Mouse (Mus musculus): ENCODE data around the gene Sis. TPM values are rescaled to one million over a fixed set of nuclear protein-coding genes. Genes with fewer than 3 reads are reported as not detected.

Sis gene
- not detected in 2 replicates for polyA plus RNA-seq (2015; fragmentation: Nextera tagmentation; extraction: Ambion mirVana)

DNA sequence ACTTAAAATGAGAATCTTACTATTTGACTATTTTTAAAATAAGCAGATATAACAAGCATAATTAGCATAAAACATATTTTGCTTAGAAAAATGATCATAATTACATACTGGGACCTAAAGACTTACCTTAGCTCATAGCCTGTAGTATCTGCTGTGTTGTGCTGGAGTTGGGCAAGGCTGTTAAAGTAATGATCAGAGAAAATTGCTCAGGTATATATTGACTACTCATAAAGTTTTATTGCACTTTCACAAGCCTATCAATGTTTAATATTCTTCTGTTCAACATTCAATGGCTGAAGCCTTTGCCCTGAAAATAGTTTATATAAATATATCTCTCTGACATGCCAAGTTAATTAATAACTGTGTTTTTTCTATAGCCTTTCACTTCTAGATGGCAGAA lies at the start of gene Sis:
Gene Sis (minus strand): TSS at position 189 of the 400 bp plus-strand sequence.
- Histone ChIP-seq H3K9ac (replicated peaks) (no peak within 1 kb of the TSS), H3K4me1 (no peaks in the 10 kb centered on the region), H3K27ac (replicated peaks) (no peak within 1 kb of the TSS), H3K27me3 (no peaks in the 10 kb centered on the region), H3K36me3 (no peaks in the 10 kb centered on the region), H3K4me3 (no peak within 1 kb of the TSS), H3K9me3 (no peaks in the 10 kb centered on the region), H3K4me2 (replicated peaks) (no peak within 1 kb of the TSS)
- no peak for ATAC-seq (replicated peaks)

DNA sequence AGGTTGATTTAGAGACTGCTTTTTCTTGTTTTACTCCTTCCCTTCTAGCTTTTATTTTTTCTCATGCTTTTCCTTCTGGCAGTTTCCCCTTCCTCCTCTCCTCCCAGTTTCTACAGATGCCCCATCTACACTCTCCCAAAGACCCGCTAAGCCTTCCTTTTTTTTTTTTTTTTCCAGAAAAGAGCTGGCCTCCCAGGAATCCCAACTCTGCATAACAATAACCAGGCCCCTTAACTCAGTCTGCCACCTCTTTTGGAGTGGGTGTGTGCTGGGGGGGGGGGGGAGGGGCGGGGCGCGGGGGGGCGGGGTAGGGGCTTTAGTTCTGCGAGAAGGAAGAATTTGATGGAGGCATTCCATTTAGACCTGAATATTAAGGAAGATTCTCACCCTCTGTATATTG lies 38.4 kb upstream of the Sis start:
- H3K4me1 ChIP-seq = no peaks in the 10 kb centered on the region
- H3K4me3 ChIP-seq = no peak overlapping the region
- no peaks in the 10 kb centered on the region for H3K9me3 ChIP-seq
- H3K4me2 ChIP-seq (replicated peaks) = no peak overlapping the region
- no peaks in the 10 kb centered on the region for H3K36me3 ChIP-seq
- no peaks in the 10 kb centered on the region for H3K27me3 ChIP-seq
- WGBS = under 1% methylated on average over 6 of the region's 6 CpGs
- no peak overlapping the region for H3K27ac ChIP-seq (replicated peaks)
- ATAC-seq (replicated peaks) = no peak
- no peak overlapping the region for H3K9ac ChIP-seq (replicated peaks)

DNA sequence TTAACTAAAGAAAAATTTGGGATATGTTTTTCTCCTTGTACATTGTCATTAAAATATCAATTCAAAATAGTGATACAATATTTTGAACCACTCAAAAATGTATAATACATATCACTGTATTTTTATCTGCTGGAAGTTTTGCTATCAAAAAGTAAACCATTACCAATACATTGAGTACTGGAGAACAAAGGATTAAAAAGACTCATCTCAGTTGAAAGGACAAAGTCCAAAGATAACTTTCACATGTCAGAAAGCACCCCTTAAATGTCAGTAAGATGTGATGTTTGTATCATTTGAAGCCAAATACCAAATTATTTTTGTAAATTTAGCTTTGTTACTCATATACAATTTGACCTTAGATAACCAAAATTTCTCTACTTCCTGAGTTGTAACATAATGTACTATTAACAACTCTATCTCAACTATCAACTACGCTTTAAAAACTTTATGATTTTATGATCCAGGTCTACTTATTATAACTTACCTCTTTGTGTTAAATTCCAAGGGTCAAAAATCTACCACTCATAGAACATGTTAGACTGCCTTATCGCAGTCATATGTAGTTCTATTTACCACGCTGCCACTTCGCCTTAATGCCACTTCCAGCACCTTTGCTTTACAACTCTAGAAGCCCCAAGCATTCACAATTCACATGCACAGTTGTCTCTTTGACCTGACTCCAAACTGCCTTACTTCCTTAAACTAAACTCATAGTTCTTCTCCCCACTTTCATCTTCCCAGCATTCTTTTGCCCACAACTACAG lies 35.5 kb upstream of the Sis start:
- ATAC-seq (replicated peaks) = no peak
- Histone ChIP-seq H3K4me2 (replicated peaks) (no peak overlapping the region), H3K36me3 (no peaks in the 10 kb centered on the region), H3K27me3 (no peaks in the 10 kb centered on the region), H3K9ac (replicated peaks) (no peak overlapping the region), H3K9me3 (no peaks in the 10 kb centered on the region), H3K4me3 (no peak overlapping the region), H3K4me1 (no peaks in the 10 kb centered on the region), H3K27ac (replicated peaks) (no peak overlapping the region)
- 93% methylated on average over 4 of the region's 4 CpGs for WGBS

DNA sequence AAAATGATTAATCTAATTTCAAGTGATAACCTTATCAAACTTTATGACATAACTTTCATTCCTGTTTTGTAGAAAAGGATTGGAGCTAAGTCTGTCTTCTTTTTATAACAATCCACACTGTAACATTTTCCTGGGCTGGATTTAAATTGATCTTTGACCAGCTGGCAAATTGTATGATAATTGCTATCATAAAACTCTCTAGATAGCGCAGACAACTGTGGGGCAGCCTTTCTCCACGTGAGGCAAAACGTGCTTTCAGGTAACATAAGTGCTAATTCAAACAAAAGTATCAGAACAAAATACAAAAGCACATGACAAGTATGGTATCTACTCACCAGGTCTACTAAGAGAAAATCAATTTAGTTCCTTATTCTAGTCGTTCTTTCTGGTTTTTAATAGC lies 29.9 kb upstream of the Sis start:
- no peak overlapping the region for H3K4me2 ChIP-seq (replicated peaks)
- ATAC-seq (replicated peaks) = no peak
- 76% methylated on average over 4 of the region's 4 CpGs for WGBS
- no peaks in the 10 kb centered on the region for H3K9me3 ChIP-seq
- H3K4me3 ChIP-seq = no peak overlapping the region
- H3K9ac ChIP-seq (replicated peaks) = no peak overlapping the region
- H3K27ac ChIP-seq (replicated peaks) = no peak overlapping the region
- no peaks in the 10 kb centered on the region for H3K36me3 ChIP-seq
- H3K27me3 ChIP-seq = no peaks in the 10 kb centered on the region
- no peaks in the 10 kb centered on the region for H3K4me1 ChIP-seq

DNA sequence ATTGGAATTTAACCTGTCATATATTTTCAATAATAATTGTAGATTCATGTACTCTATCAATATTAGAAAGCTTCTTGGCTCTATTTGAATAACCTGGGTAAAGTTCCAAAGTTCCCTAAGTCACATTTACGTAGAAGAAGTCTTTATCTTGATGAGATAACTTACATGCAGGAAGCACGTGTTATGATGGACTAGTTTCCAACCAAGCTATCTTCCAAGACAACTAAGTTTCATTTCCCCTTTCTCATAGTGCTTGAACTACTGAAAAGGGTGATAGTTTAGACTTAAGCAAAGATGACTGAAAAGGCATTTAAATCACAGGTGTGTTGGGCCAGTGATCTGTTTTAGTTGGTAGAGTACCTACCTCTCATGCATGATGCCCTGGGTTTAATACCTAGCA lies 23.3 kb upstream of the Sis start:
- Histone ChIP-seq H3K4me1 (no peaks in the 10 kb centered on the region), H3K9ac (replicated peaks) (no peak overlapping the region), H3K36me3 (no peaks in the 10 kb centered on the region), H3K4me2 (replicated peaks) (no peak overlapping the region), H3K27ac (replicated peaks) (no peak overlapping the region), H3K4me3 (no peak overlapping the region), H3K9me3 (no peaks in the 10 kb centered on the region), H3K27me3 (no peaks in the 10 kb centered on the region)
- WGBS = 91% methylated on average over 2 of the region's 2 CpGs
- ATAC-seq (replicated peaks) = no peak

DNA sequence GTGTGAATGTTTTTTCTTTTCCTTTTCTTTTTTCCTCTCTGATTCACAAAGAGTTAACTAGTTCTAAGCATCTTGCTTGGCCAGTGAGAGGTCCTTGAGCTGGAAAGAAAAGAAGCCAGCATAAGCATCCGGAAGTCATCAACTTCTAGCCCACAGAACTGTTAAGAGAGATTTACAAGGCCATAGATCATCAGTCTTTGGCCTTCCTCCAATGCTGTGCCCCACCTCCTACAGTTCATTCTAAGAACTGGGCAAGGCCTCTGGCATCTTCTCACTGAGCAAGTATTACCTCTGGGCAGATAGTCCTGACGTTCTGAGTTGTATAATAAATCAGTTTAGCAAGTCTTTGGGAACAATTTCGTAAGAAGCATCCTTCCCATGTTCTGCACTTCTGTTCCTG lies 8.9 kb upstream of the Sis start:
- no peak for ATAC-seq (replicated peaks)
- 76% methylated on average over 3 of the region's 3 CpGs for WGBS

DNA sequence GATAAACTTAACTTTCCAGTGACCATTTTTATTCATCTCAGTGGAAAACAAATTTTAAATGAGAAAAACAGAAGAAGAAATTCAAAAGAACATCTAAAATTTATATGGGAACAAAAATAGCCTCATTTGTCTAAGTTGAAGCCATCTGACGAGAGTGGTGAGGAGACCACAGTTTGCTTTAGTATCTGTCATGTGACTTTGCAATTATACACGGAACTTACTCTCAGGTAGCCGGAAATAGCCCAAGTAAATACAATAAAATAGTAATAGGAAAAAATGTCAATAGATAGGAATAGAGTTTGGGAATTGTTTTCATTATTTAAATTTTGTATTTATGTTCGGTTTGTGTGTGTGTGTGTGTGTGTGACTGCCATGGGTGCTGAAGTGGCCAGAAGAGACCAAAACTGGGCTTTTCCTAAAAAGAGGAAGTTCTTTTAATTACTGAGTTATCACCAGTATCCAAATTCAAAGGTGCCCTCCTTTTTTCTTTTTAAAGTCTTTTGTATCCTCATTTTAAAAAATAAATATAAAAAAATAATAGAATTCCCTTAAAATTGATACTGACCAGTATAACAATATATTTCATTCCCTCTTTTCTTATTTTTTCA lies 48.6 kb downstream of the Sis start:
- no peak for ATAC-seq (replicated peaks)
- Histone ChIP-seq H3K27me3 (no peaks in the 10 kb centered on the region), H3K36me3 (no peaks in the 10 kb centered on the region), H3K4me2 (replicated peaks) (no peak overlapping the region), H3K9ac (replicated peaks) (no peak overlapping the region), H3K27ac (replicated peaks) (no peak overlapping the region), H3K9me3 (no peaks in the 10 kb centered on the region), H3K4me3 (no peak overlapping the region), H3K4me1 (no peaks in the 10 kb centered on the region)
- 90% methylated on average over 4 of the region's 4 CpGs for whole genome bisulfite sequencing

More for the DNA sequence above, 8.9 kb upstream of the Sis start:
- Histone ChIP-seq H3K9me3 (no peaks in the 10 kb centered on the region), H3K4me1 (no peaks in the 10 kb centered on the region), H3K27ac (replicated peaks) (no peak overlapping the region), H3K9ac (replicated peaks) (no peak overlapping the region), H3K4me3 (no peak overlapping the region), H3K27me3 (no peaks in the 10 kb centered on the region), H3K36me3 (no peaks in the 10 kb centered on the region), H3K4me2 (replicated peaks) (no peak overlapping the region)

DNA sequence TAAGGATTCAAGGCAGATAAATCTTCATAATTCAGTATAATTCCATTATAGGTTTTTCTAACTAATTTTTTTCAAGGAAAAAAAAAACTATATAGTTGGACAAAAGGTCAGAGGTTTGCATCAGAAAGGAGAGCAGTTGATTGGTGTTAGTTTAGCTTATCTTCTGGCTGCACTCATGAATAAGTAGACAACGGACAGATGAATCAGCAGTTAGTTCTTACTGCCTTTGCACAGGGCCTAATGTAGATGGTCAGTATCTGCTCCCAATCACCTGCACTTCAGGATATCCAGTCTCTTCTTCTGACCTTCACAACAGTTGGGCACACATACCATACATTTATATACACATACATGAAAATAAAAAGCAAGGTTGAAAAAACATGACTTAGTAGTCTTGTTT lies 85.2 kb downstream of the Sis start:
- Histone ChIP-seq H3K4me2 (replicated peaks) (no peak overlapping the region), H3K27ac (replicated peaks) (no peak overlapping the region), H3K9ac (replicated peaks) (no peak overlapping the region), H3K36me3 (no peaks in the 10 kb centered on the region), H3K4me1 (no peaks in the 10 kb centered on the region), H3K4me3 (no peak overlapping the region), H3K27me3 (no peaks in the 10 kb centered on the region), H3K9me3 (no peaks in the 10 kb centered on the region)
- ATAC-seq (replicated peaks) = no peak
- 94% methylated on average over 1 of the region's 1 CpGs for WGBS

DNA sequence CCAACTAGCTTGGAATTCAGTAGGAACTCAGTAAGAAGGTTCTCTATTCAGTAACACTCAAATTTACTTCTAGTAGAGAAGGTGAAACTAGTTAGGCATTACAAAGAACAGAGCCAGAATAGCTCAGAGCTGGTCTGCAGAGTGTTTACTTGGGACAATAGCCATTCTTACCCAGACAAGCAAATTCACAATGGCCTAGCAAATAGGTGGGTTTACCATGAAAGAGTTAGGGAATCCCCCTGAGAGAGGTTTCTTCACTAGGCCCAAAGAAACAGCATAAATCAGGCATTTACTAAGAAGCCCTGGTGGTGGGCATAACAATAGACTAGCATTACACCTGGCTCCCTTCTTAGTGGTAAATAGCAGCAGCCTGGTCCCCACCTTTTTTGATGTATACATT lies 99.5 kb downstream of the Sis start:
- no peaks in the 10 kb centered on the region for H3K27me3 ChIP-seq
- H3K9ac ChIP-seq (replicated peaks) = no peak overlapping the region
- no peak overlapping the region for H3K4me3 ChIP-seq
- no peaks in the 10 kb centered on the region for H3K36me3 ChIP-seq
- H3K9me3 ChIP-seq = no peaks in the 10 kb centered on the region
- H3K4me2 ChIP-seq (replicated peaks) = no peak overlapping the region
- no peaks in the 10 kb centered on the region for H3K4me1 ChIP-seq
- no peak overlapping the region for H3K27ac ChIP-seq (replicated peaks)
- no peak for ATAC-seq (replicated peaks)

DNA sequence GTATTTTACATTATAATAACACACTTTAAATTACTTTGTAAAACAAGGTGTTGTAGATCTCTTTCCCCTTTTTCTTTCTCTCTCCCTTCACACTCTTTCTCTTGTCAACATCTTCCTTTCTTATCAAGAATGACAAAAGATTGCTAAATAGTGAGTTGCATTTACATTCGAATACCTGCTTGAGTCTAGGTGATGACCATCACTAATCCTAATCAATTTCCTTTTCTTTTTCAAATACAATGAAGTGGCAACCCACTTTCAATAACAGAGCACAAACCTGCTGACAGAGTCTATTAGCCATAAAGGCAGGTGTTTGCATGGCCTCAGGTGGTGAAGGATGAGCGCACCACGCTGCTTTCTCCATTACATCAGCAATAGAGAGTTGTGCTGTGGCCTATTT lies 108.9 kb downstream of the Sis start:
- WGBS = 83% methylated on average over 3 of the region's 3 CpGs
- H3K4me2 ChIP-seq (replicated peaks) = no peak overlapping the region

DNA sequence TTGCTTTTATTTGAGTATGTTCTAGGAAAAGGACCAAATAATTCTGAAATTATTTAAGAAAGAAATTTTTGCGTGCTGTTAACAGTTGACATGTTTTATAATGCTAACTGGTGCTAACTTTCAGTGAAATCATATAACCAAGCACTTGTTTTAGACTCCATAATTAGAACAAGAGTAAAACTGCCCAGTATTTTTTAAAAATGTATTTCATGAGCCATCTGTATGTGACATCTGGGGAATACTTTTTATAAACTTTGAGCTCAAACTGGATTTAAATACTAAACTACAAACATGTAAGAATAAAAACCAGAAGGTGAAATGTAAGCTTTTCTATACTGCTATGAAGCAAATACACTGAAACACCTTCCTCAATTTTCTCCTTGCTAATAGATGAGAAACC lies 112.3 kb downstream of the Sis start:
- Histone ChIP-seq H3K27me3 (no peaks in the 10 kb centered on the region), H3K9ac (replicated peaks) (no peak overlapping the region), H3K4me3 (no peak overlapping the region), H3K9me3 (no peaks in the 10 kb centered on the region), H3K27ac (replicated peaks) (no peak overlapping the region), H3K36me3 (no peaks in the 10 kb centered on the region), H3K4me1 (no peaks in the 10 kb centered on the region), H3K4me2 (replicated peaks) (no peak overlapping the region)
- no peak for ATAC-seq (replicated peaks)
- 88% methylated on average over 1 of the region's 1 CpGs for whole genome bisulfite sequencing

More for the DNA sequence above, 108.9 kb downstream of the Sis start:
- Histone ChIP-seq H3K4me1 (no peaks in the 10 kb centered on the region), H3K27ac (replicated peaks) (no peak overlapping the region), H3K9me3 (no peaks in the 10 kb centered on the region), H3K36me3 (no peaks in the 10 kb centered on the region), H3K4me3 (no peak overlapping the region), H3K27me3 (no peaks in the 10 kb centered on the region), H3K9ac (replicated peaks) (no peak overlapping the region)
- ATAC-seq (replicated peaks) = no peak

DNA sequence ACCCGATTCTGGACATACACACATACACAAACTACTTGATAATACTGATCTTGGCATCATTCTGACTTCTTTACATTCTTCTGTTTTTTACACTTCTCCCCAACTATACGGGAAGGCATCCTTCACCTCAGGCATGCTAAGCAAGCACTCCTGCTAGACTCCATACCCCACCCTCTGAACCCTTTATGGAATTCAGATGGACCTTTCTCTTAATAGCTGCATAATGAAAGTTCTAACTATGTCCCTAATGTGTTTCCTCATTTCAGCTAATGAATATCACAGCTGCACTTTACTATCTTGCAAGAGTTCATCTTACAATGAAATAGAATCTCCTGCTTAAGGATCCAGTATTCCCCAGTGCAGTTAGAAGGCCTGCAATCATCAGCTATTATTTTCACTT lies 127.0 kb downstream of the Sis start:
- no peak overlapping the region for H3K4me3 ChIP-seq
- no peaks in the 10 kb centered on the region for H3K36me3 ChIP-seq
- H3K4me2 ChIP-seq (replicated peaks) = no peak overlapping the region
- no peaks in the 10 kb centered on the region for H3K4me1 ChIP-seq
- H3K9me3 ChIP-seq = no peaks in the 10 kb centered on the region
- H3K27me3 ChIP-seq = no peaks in the 10 kb centered on the region
- no peak overlapping the region for H3K9ac ChIP-seq (replicated peaks)
- no peak overlapping the region for H3K27ac ChIP-seq (replicated peaks)
- no peak for ATAC-seq (replicated peaks)
- 82% methylated on average over 2 of the region's 2 CpGs for WGBS

All from forebrain, embryonic 15.5 days (tissue).